Mouse (Mus musculus): ENCODE data around the gene A630001G21Rik.

The A630001G21Rik gene

DNA sequence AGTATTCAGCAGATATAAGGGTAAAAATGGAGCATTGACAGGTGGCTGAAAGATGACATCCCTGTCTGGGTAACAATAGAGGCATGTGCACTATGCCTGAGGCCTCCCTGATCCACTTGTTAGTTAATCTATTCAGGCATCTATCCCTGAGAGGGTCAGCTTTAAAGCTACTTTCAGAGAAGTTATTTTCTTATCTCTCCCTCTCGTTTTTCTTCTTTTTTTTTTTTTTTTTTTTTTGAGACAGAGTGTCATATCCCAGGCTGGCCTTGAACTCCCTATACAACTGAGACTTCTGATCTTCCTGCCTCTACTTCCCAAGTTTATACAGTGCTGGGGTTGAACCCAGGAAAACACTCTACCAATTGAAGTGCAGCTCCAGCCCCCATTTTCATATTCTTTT is 10.7 kb downstream of the A630001G21Rik start:
- DNase-seq: no peak

- DNase-seq: no peak
These were observed 12.3 kb downstream of the A630001G21Rik start for GRCm38 (mm10) chr1:85766120-85766519.

DNA sequence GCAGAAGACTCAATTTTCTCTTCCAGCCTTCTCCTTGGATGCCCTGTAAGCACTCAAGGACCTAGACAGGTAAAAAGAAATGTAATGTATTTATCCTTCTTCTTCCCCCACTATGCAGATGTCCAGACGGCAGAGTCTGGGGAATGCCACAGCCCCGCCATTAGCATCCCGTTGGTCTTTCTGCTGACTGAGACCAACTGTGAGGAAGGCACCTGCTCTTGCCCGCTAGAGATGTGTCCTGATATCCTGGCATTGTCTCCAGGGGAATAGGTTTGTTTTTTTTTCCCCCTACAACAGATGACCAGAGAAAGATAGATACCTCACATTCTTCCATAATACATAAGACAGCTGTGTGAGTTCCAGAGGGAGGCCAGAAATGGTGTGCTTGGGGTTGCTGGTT is 14.2 kb downstream of the A630001G21Rik start:
- no peak for DNase-seq

GRCm38 (mm10) chr1:85763386-85763785 is 15.1 kb downstream of the A630001G21Rik start:
- no peak for DNase-seq

- no peak for DNase-seq
These were observed 16.8 kb downstream of the A630001G21Rik start for GRCm38 (mm10) chr1:85761665-85762064.

- DNase-seq: no peak
These were observed 19.5 kb downstream of the A630001G21Rik start for GRCm38 (mm10) chr1:85758969-85759293.

- no peak for DNase-seq
These were observed 20.0 kb downstream of the A630001G21Rik start for GRCm38 (mm10) chr1:85758231-85758968.

- no peak for DNase-seq
These were observed 20.8 kb downstream of the A630001G21Rik start for GRCm38 (mm10) chr1:85757531-85758230.

- no peak for DNase-seq
These were observed 26.3 kb downstream of the A630001G21Rik start for GRCm38 (mm10) chr1:85751932-85752680.

DNA sequence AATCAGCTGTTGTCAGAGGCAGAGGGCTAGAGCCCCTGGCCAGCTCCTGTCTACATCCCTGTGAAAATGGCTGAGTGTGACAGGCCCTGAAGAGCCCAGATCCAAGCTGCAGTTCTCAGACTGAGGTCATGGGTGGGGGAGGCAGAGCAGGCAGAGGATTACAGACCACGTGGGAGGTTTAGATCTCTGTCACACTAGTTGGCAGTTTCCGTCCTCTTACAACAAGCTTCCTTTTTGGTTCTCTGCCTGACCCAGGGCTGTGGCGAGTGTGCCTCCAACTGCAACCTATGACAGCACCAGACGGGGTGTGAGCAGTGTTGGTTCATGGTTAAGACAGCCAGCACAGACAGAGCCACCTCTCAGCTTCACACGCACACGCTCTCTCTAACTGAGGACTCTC is 26.9 kb downstream of the A630001G21Rik start:
- no peak for DNase-seq

- no peak for DNase-seq
These were observed 27.8 kb downstream of the A630001G21Rik start for GRCm38 (mm10) chr1:85750650-85751049.

- DNase-seq: no peak
These were observed 28.6 kb downstream of the A630001G21Rik start for GRCm38 (mm10) chr1:85749829-85750228.

DNA sequence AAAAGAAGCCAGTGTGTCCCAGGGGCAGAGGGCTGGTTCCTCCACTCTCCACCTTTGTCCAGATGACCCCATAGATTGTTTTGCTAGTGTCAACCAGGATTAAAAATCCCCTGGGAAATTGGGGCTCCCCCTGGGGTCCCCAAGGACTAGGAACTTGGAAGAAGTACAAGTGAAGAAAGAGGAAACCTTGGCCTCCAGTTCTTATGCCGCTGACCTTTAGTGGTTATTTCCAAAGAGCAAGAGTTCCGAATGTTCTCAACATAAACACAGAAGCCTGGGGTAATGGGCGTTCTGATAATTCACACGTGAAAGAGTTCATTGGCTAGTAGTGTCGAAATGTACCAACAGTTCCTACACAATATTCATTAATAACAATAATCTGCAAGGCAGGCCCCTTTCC is 31.9 kb downstream of the A630001G21Rik start:
- DNase-seq: no peak

DNA sequence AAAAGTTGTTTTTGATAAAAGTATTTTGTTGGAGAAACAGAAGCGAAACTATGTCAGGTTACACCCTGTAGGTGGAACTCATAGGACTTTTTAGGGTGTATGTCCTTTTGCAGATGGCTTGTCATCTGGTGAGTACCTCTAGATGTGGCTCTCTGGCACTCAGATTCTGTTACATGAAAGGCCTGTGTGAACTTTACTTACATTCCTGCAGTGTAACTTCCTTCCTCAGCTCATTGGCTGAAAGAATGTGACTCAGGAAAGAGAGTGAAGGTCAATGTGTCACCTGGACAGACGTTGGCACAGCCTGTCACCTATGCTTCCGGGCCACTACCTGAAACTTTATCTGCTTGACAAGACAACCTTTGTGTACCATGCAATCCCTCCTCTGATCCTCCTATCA is 33.9 kb downstream of the A630001G21Rik start:
- DNase-seq: no peak

GRCm38 (mm10) chr1:85742916-85743505 is 35.4 kb downstream of the A630001G21Rik start:
- DNase-seq: no peak

- no peak for DNase-seq
These were observed 36.1 kb downstream of the A630001G21Rik start for GRCm38 (mm10) chr1:85742333-85742732.

- DNase-seq: no peak
These were observed 37.5 kb downstream of the A630001G21Rik start for GRCm38 (mm10) chr1:85740923-85741322.

DNA sequence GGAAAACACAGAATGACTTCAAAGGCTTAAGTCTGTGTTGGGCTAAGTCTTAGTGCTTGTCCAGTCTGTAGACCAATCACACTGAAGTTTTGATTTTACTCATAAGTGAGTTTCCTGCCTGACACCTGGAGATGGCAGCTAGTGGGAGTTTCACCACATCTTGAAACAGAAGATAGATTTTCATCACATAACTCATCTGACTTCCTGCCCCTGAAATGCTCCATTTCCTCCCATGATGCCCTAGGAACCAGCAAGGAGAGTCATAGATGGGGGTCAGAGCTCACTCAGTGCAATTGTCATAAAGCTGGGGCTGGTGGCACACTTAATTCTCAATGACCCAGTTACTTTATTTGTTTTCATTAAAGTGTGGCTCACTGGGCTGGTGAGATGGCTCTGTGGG is 38.6 kb downstream of the A630001G21Rik start:
- no peak for DNase-seq

DNA sequence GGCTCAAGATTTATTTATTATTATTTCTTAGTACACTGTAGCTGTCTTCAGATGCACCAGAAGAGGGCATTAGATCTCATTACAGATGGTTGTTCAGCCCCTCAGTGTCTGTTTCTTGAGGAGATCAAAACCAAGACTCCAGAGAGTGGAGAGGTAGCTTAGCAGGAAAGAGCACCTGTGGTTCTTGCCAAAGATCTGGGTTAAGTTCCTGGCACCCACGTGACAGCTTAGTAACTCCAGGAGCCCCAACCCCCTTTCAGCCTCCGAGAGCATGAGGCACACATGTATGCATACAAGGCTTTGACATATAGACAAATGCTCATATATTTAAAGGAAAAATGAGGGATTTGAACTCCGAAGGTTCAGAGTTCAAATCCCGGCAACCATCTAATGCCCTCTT is 39.4 kb downstream of the A630001G21Rik start:
- DNase-seq: no peak

- DNase-seq: peak; percentile 35
These were observed 41.9 kb downstream of the A630001G21Rik start for GRCm38 (mm10) chr1:85736355-85737184.

DNA sequence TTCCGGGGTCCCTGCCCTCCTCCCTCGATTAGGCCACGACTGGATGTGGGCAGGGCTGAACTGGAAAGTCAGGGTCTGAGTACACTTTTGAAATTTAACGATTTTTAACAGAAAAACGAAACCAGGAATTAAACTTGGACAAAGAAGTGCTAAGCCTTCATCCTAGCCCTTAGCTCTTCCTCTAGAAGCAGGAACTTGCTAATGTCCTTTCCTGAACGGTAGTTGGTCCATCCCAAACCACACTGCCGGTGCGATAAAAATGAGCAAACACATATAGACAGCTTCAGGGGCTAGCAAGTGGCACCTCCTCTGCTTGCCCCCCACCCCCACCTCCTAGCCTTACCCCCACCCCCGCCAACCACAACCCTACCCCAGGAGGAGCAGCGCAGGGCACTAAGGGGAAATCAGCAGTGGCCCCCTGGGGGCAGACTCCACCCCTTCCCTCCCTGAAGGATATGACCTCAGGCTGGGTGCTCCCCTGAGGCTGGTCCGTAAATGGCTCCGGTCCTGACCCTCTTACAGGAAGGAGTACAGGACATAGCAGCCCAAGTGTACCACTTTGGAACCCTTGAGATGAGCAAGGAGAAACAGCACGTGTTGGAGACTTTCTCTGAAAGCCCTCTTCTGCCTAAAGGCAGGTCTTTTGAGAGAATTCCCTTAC is 42.9 kb downstream of the A630001G21Rik start:
- DNase-seq: no peak

DNA sequence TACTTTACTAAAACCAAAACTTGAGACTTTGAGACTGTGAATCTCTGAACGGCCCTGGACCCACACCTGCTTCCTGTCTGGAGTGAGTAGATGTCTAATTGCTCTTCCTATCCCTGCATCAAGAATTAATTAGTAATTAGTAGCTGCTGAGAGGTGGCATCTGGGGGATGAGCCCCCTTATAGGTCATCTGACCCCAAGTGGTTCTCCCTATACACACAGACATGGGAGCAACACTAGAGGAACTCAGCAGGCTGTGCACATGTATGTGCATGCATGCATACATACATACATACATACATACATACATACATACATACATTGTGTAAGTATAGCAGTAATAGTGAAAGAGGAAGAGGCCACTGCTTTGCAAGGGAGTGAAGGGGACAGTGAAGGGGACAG is 43.9 kb downstream of the A630001G21Rik start:
- no peak for DNase-seq

All from cerebellum, adult 11 months (tissue).